Mouse (Mus musculus) myocyte (in vitro differentiated cells): ENCODE data around the gene Cfap74.

ENCODE experiments used
- MAX ChIP-seq: IDR thresholded peaks from one replicate; pipeline ENCODE4 v1.6.1; 2011; ENCODE audit warnings: low read depth, mild to moderate bottlenecking, control low read depth
- MYOD1 ChIP-seq, 3 experiments: IDR thresholded peaks; one replicate each; pipeline ENCODE4 v1.6.1; 2011; ENCODE audit warnings: control low read depth in 2 of 3, low read depth in 2 of 3, mild to moderate bottlenecking in 2 of 3, moderate library complexity in 1 of 3; ENCODE audit not compliant: insufficient read length in 2 of 3, control insufficient read depth in 1 of 3
- MYOG ChIP-seq, 3 experiments: IDR thresholded peaks; one replicate each; pipeline ENCODE4 v1.6.1; 2011; ENCODE audit warnings: control low read depth in 2 of 3, low read depth in 2 of 3, mild to moderate bottlenecking in 2 of 3; ENCODE audit not compliant: insufficient read length in 2 of 3, control insufficient read depth in 1 of 3, insufficient read depth in 1 of 3
- POLR2A ChIP-seq: IDR thresholded peaks from one replicate; pipeline ENCODE4 v1.6.1; 2011; ENCODE audit warnings: low read depth, mild to moderate bottlenecking, control low read depth, moderate library complexity; ENCODE audit not compliant: insufficient read length
- POLR2AphosphoS2 ChIP-seq: IDR thresholded peaks from one replicate; pipeline ENCODE4 v1.6.1; 2011; ENCODE audit warnings: low read depth, control low read depth; ENCODE audit not compliant: insufficient read length
- TCF3 ChIP-seq: IDR thresholded peaks from one replicate; pipeline ENCODE4 v1.6.1; 2011; ENCODE audit warnings: low read depth, control low read depth; ENCODE audit not compliant: insufficient read length
- USF1 ChIP-seq: IDR thresholded peaks from one replicate; pipeline ENCODE4 v1.6.1; 2011; ENCODE audit warnings: low read depth, mild to moderate bottlenecking, control low read depth, moderate library complexity

DNA sequence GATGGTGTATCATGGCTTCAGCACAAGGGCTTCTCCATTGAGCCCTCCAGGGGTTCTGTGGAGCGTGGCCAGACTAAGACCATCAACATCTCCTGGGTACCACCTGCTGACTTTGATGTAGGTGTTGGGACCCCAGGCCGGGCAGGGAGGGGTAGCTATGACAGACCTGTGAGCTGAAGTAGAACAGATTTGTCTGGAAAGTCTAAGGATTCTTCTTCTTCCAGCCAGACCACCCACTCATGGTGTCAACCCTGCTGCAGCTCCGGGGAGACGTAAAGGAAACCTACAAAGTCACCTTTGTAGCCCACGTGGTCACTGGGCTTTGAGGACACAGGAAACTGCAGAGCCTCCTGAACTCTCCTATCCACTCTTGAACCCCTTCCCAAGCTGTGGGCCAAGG, 57.1 kb downstream of the Cfap74 start:
- no peak for TF ChIP-seq POLR2A
- no peak for TF ChIP-seq MYOD1 (IDR thresholded peaks at IDR 0.05; ENCODE audit: control insufficient read depth in 1 of 3, insufficient read length in 2 of 3, low read depth in 2 of 3)
- no peak for TF ChIP-seq POLR2AphosphoS2
- TF ChIP-seq USF1 = no peak
- no peak for TF ChIP-seq MYOG (IDR thresholded peaks at IDR 0.05; ENCODE audit: control insufficient read depth in 1 of 3, insufficient read depth in 1 of 3, insufficient read length in 2 of 3, low read depth in 2 of 3)
- no peak for TF ChIP-seq TCF3
- TF ChIP-seq MAX = no peak
